Mouse (Mus musculus): Measurements from ENCODE around the gene Gif. TPM values are rescaled to one million over a fixed set of nuclear protein-coding genes. Genes with fewer than 3 reads are reported as not detected.

Gene Gif
- 0.05 TPM for polyA plus RNA-seq (2021)

DNA sequence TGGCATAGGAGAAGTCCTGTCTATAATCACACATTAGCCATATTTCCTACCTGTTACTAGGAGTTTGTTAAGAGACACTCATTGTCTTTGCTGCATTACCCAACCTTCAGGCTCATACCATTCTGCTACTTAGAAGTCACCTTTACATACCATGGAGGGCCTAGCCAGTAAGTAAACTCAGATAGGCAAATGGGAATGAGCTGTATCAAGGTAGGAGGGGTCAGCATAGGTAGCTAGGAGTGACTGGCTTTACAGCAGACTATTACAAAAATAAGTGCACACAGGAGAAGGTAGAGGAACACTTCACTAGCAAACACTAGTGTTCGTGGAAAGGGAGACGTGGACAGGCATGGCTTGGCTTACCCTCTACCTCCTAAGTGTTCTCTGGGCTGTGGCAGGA lies at the start of gene Gif:
Gene Gif (plus strand): TSS at position 257 of the 400 bp plus-strand sequence.
- ChIA-PET POLR2A (no interaction called here), CTCF (interaction anchor here (1.5 kb wide), 1 partner anchor 133 kb away, joined by 3 read pairs; no protein-coding TSS in a partner anchor)
- no peaks in the 10 kb centered on the region for H3K27me3 ChIP-seq
- ATAC-seq (no peak), DNase-seq (ENCODE audit: low read depth, low spot score) (no peak)
- in situ Hi-C loops (cut with MboI; ENCODE audit: low pct_unique_long_range_greater_than_20kb): no loop called here
- no peak for TF ChIP-seq CTCF (IDR thresholded peaks at IDR 0.05)

GRCm38 (mm10) chr19:11698342-11698741 lies 49.0 kb upstream of the Gif start:
- CTCF ChIA-PET: no interaction called here
- no peak for TF ChIP-seq CTCF (IDR thresholded peaks at IDR 0.05)
- no peak for DNase-seq (ENCODE audit: low read depth, low spot score)
- in situ Hi-C loops (cut with MboI; ENCODE audit: low pct_unique_long_range_greater_than_20kb): no loop called here
- POLR2A ChIA-PET: no interaction called here
- H3K27me3 ChIP-seq: no peaks in the 10 kb centered on the region
- no peak for ATAC-seq

DNA sequence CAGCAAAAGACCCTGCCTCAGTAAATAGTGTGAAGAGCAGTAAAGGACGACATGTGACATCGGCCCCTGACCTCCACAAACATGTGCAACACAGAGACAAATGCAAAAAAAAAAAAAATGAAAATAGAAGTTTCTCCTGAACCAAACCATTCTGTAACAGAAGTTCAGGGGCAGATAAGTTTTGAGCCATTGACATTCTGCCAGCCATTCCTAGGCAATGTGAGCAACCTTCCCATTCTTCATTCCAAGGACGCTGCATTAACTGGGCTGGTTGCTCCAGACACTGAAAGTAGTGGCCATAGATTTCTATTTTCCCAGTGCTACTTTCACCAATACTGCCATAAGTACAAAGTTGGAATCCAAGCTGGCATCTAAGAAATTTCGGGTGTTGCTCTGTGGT lies 34.9 kb upstream of the Gif start:
- DNase-seq (ENCODE audit: low read depth, low spot score): no peak
- ATAC-seq: no peak
- TF ChIP-seq CTCF (IDR thresholded peaks at IDR 0.05): no peak
- ChIA-PET CTCF (no interaction called here), POLR2A (no interaction called here)
- in situ Hi-C loops (cut with MboI; ENCODE audit: low pct_unique_long_range_greater_than_20kb): no loop called here
- H3K27me3 ChIP-seq: no peaks in the 10 kb centered on the region

- in situ Hi-C loops (cut with MboI; ENCODE audit: low pct_unique_long_range_greater_than_20kb): no loop called here
- no peak for TF ChIP-seq CTCF (IDR thresholded peaks at IDR 0.05)
- ATAC-seq: no peak
- no peak for DNase-seq (ENCODE audit: low read depth, low spot score)
- CTCF ChIA-PET: interaction anchor here (1.1 kb wide), 1 partner anchor 30 kb away, joined by 3 read pairs; no protein-coding TSS in a partner anchor
- H3K27me3 ChIP-seq: no peaks in the 10 kb centered on the region
- POLR2A ChIA-PET: no interaction called here
Measured at GRCm38 (mm10) chr19:11720071-11720470, 27.3 kb upstream of the Gif start.

GRCm38 (mm10) chr19:11723870-11724269 lies 23.5 kb upstream of the Gif start:
- H3K27me3 ChIP-seq: no peaks in the 10 kb centered on the region
- ATAC-seq (no peak), DNase-seq (ENCODE audit: low read depth, low spot score) (no peak)
- TF ChIP-seq CTCF (IDR thresholded peaks at IDR 0.05): no peak
- in situ Hi-C loops (cut with MboI; ENCODE audit: low pct_unique_long_range_greater_than_20kb): no loop called here
- POLR2A ChIA-PET: no interaction called here
- CTCF ChIA-PET: interaction anchor here (1.0 kb wide), 1 partner anchor 442 kb away, joined by 3 read pairs; no protein-coding TSS in a partner anchor

- no peak for TF ChIP-seq CTCF (IDR thresholded peaks at IDR 0.05)
- ATAC-seq (no peak), DNase-seq (ENCODE audit: low read depth, low spot score) (no peak)
- in situ Hi-C loops (cut with MboI; ENCODE audit: low pct_unique_long_range_greater_than_20kb): no loop called here
- no peaks in the 10 kb centered on the region for H3K27me3 ChIP-seq
- ChIA-PET POLR2A (no interaction called here), CTCF (interaction anchor here (1.0 kb wide), 1 partner anchor 443 kb away, joined by 3 read pairs; no protein-coding TSS in a partner anchor)
Measured at GRCm38 (mm10) chr19:11724275-11724674, 23.1 kb upstream of the Gif start.

DNA sequence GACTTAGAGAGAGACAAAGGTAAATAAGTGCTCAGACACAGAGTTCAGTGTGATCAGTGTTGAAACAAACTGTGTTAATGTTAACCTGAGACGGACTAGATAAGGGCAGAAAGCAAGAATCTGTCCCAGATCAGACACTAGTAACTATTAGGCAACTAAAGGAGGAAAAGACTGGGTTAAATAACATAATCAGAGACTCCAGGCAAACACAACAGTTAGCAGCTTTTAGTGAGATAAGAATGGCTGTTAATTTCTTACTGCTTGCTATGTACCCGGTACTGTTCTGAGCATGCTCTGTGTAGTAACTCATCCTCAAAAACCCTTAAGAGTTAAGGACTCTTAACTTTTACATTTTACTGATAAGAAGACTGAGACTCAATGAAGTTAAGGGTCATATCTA lies 21.4 kb upstream of the Gif start:
- DNase-seq (ENCODE audit: low read depth, low spot score) (no peak), ATAC-seq (no peak)
- ChIA-PET CTCF (interaction anchor here (1.5 kb wide), 1 partner anchor 24 kb away, joined by 4 read pairs; no protein-coding TSS in a partner anchor), POLR2A (no interaction called here)
- TF ChIP-seq CTCF (IDR thresholded peaks at IDR 0.05): no peak
- H3K27me3 ChIP-seq: no peaks in the 10 kb centered on the region
- in situ Hi-C loops (cut with MboI; ENCODE audit: low pct_unique_long_range_greater_than_20kb): no loop called here

GRCm38 (mm10) chr19:11727304-11727703 lies 20.1 kb upstream of the Gif start:
- no peak for ATAC-seq
- no peak for DNase-seq (ENCODE audit: low read depth, low spot score)
- ChIA-PET CTCF (interaction anchor here (1.4 to 1.5 kb wide), 2 partner anchors 15 to 23 kb away, joined by 3 to 4 read pairs; no protein-coding TSS in a partner anchor), POLR2A (no interaction called here)
- TF ChIP-seq CTCF (IDR thresholded peaks at IDR 0.05): no peak
- H3K27me3 ChIP-seq: no peaks in the 10 kb centered on the region
- in situ Hi-C loops (cut with MboI; ENCODE audit: low pct_unique_long_range_greater_than_20kb): no loop called here

DNA sequence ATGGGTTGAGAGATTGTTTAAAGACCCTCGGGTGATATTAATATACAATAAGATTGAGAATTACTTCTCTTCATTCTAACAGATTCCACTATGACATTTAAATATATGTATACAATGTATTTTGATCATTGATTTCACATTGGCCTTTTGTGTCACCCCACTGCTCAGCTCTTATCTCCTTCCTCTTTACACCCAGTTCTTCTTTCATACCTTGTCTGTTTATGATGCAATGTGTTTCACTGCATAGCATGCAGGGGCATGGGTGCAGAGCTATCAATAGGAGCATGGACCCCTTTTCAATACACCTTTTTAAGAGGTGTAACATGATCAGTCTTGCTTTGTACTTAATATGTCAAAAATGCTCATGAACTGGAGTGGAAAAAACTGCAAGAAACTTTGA lies 17.1 kb upstream of the Gif start:
- ChIA-PET CTCF (no interaction called here), POLR2A (no interaction called here)
- in situ Hi-C loops (cut with MboI; ENCODE audit: low pct_unique_long_range_greater_than_20kb): no loop called here
- ATAC-seq (no peak), DNase-seq (ENCODE audit: low read depth, low spot score) (no peak)
- no peak for TF ChIP-seq CTCF (IDR thresholded peaks at IDR 0.05)
- H3K27me3 ChIP-seq: no peaks in the 10 kb centered on the region

- ChIA-PET POLR2A (no interaction called here), CTCF (interaction anchor here (1.6 kb wide), 1 partner anchor 15 kb away, joined by 3 read pairs; no protein-coding TSS in a partner anchor)
- ATAC-seq (no peak), DNase-seq (ENCODE audit: low read depth, low spot score) (no peak)
- in situ Hi-C loops (cut with MboI; ENCODE audit: low pct_unique_long_range_greater_than_20kb): no loop called here
- no peak for TF ChIP-seq CTCF (IDR thresholded peaks at IDR 0.05)
- H3K27me3 ChIP-seq: no peaks in the 10 kb centered on the region
Measured at GRCm38 (mm10) chr19:11736455-11736854, 10.9 kb upstream of the Gif start.

- ATAC-seq: no peak
- POLR2A ChIA-PET: no interaction called here
- in situ Hi-C loops (cut with MboI; ENCODE audit: low pct_unique_long_range_greater_than_20kb): no loop called here
Measured at GRCm38 (mm10) chr19:11745680-11746079, 1.7 kb upstream of the Gif start.

GRCm38 (mm10) chr19:11765059-11765458 lies 17.7 kb downstream of the Gif start:
- peak; percentile 52 for TF ChIP-seq CTCF (IDR thresholded peaks at IDR 0.05)
- CTCF ChIA-PET: interaction anchor here (1.9 to 3.8 kb wide), 3 partner anchors 152 to 162 kb away, joined by 5 to 20 read pairs (median 20); no protein-coding TSS in a partner anchor
- H3K27me3 ChIP-seq: no peaks in the 10 kb centered on the region
- in situ Hi-C loops (cut with MboI; ENCODE audit: low pct_unique_long_range_greater_than_20kb): loop anchor here (5.0 kb wide), 2 partner anchors 158 to 413 kb away; no protein-coding TSS in a partner anchor
- POLR2A ChIA-PET: no interaction called here
- DNase-seq (ENCODE audit: low read depth, low spot score) (no peak), ATAC-seq (no peak)

More at GRCm38 (mm10) chr19:11745680-11746079, 1.7 kb upstream of the Gif start:
- DNase-seq (ENCODE audit: low read depth, low spot score): no peak
- no peaks in the 10 kb centered on the region for H3K27me3 ChIP-seq
- CTCF ChIA-PET: interaction anchor here (1.1 kb wide), 1 partner anchor 18 kb away, joined by 3 read pairs; no protein-coding TSS in a partner anchor
- TF ChIP-seq CTCF (IDR thresholded peaks at IDR 0.05): no peak
